Comparison of ENCODE assay signal across 1 mouse cellular context in the genomic region with DNA sequence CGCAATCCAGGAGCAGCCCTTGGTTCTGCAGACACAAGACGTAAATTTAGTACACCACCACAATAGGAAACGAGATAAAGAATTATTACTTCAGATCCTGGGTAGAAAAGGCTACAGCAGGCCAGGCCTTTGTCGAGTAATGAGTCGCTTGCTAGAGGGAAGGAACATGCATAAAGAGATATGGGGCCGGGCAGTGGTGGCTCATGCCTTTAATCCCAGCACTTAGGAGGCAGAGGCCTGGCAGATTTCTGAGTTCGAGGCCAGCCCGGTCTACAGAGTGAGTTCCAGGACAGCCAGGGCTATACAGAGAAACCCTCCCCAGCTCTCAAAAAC.
TF ChIP-seq lines count a peak whose summit lies in the region.

No protein-coding gene starts in this region.

TF ChIP-seq in CH12.LX, 34 proteins besides CTCF, POLR2A, EP300 and RAD21 (continued from another document):
- 0 out of 2 replicates have a peak, but pooled peaks have one; percentile 4 for TF ChIP-seq IRF4 (IDR thresholded peaks at IDR 0.05; ENCODE audit: low read depth, low read length)
- no peak for TF ChIP-seq MYC (IDR thresholded peaks at IDR 0.05; ENCODE audit: low read depth, low read length)
TF ChIP-seq in CH12.LX: peak in this region for 3.
